In the genomic region with DNA sequence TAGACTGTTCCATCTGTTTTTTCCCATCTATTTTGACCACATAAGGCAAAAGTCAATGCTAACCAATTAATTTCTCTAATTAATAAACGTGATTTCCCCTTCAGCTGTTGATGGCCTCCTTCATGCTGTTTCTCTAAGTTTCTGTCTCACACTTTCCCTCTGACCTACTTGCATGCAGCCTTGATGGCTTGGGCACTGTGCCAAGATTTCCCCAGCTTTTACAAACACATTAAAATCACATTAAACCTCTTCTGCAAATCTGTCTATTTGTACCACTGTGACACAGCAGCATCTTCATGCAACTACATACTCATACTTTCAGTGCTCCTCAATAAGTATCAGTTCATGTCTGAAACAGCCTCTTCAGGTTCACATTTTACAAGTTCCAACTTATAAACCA, we compare ENCODE assay signal across 11 mouse cellular contexts.
DNase-seq lines count a peak whose midpoint lies in the region; ATAC-seq lines count a peak whose summit lies in the region.
"Had no signal": no experiment of that assay in that cellular context is flagged by ENCODE, and none has a peak within 500 bp of the region (broad histone marks: within the 10 kb centered on the region; RNA-seq: fewer than 3 reads in every experiment).

No protein-coding gene starts in this region.

- no peaks in the 10 kb centered on the region for H3K9me3 ChIP-seq in hindbrain, embryonic 13.5 days
- no peaks in the 10 kb centered on the region for H3K9me3 ChIP-seq in hindbrain, embryonic 11.5 days (ENCODE audit: control insufficient read depth, low read length)
- no peaks in the 10 kb centered on the region for H3K9me3 ChIP-seq in intestine, embryonic 15.5 days

- WGBS in hindbrain, embryonic 13.5 days = 65% methylated on average over 1 of the region's 1 CpGs
- 81% methylated on average over 1 of the region's 1 CpGs for WGBS in hindbrain, embryonic 11.5 days
- WGBS in intestine, embryonic 15.5 days = 54% methylated on average over 1 of the region's 1 CpGs

- ATAC-seq in hindbrain, embryonic 13.5 days (ENCODE audit: low FRiP score) = 0 out of 2 replicates have a peak, but pooled peaks have one; percentile 32
- no peak for ATAC-seq in hindbrain, embryonic 11.5 days (ENCODE audit: low FRiP score)
- no peak for ATAC-seq in intestine, embryonic 15.5 days
- ATAC-seq: midbrain, embryonic 16.5 days; Patski had no signal

- DNase-seq in hindbrain, embryonic 11.5 days (ENCODE audit: low spot score) = no peak
- DNase-seq in lung, postnatal 4 days = peak; percentile 6 to 21
- no peak for DNase-seq in lung, adult 18-20 months
- DNase-seq in adrenal gland, adult 18-20 months (ENCODE audit: low spot score in 2 of 2) = peak; percentile 20
- DNase-seq in adrenal gland, postnatal 25 days = peak; percentile 43
- no peak for DNase-seq in Muller cell, postnatal 12 days (ENCODE audit: inconsistent ontology term)

- H3K4me2 ChIP-seq in hindbrain, embryonic 13.5 days = no peak overlapping the region
- no peak overlapping the region for H3K4me2 ChIP-seq in hindbrain, embryonic 11.5 days (replicated peaks; ENCODE audit: low read depth, low read length)
- no peak overlapping the region for H3K4me2 ChIP-seq in intestine, embryonic 15.5 days (replicated peaks)

- H3K27me3 ChIP-seq in hindbrain, embryonic 13.5 days = no peaks in the 10 kb centered on the region
- no peaks in the 10 kb centered on the region for H3K27me3 ChIP-seq in hindbrain, embryonic 11.5 days (ENCODE audit: control insufficient read depth, insufficient read depth, low read length)
- H3K27me3 ChIP-seq in intestine, embryonic 15.5 days (replicated peaks) = no peaks in the 10 kb centered on the region
- H3K27me3 ChIP-seq: Patski had no signal

- no peaks in the 10 kb centered on the region for H3K36me3 ChIP-seq in hindbrain, embryonic 13.5 days
- H3K36me3 ChIP-seq in hindbrain, embryonic 11.5 days (ENCODE audit: control insufficient read depth, insufficient read depth, low read length) = no peaks in the 10 kb centered on the region
- H3K36me3 ChIP-seq in intestine, embryonic 15.5 days = no peaks in the 10 kb centered on the region

- 0 out of 2 replicates have a peak, but pooled peaks cover 2% of the 10 kb centered on the region for H3K4me1 ChIP-seq in hindbrain, embryonic 13.5 days (replicated peaks)
- H3K4me1 ChIP-seq in hindbrain, embryonic 11.5 days (replicated peaks; ENCODE audit: control insufficient read depth, insufficient read depth, low read length) = no peaks in the 10 kb centered on the region
- H3K4me1 ChIP-seq in intestine, embryonic 15.5 days (replicated peaks) = no peaks in the 10 kb centered on the region

- no peak overlapping the region for H3K27ac ChIP-seq in hindbrain, embryonic 13.5 days
- H3K27ac ChIP-seq in hindbrain, embryonic 11.5 days (ENCODE audit: low read depth, low read length) = no peak overlapping the region
- no peak overlapping the region for H3K27ac ChIP-seq in intestine, embryonic 15.5 days

- no peak overlapping the region for H3K9ac ChIP-seq in hindbrain, embryonic 13.5 days
- no peak overlapping the region for H3K9ac ChIP-seq in hindbrain, embryonic 11.5 days (ENCODE audit: low read depth, low read length)
- no peak overlapping the region for H3K9ac ChIP-seq in intestine, embryonic 15.5 days

- no peak overlapping the region for H3K4me3 ChIP-seq in hindbrain, embryonic 13.5 days
- H3K4me3 ChIP-seq in hindbrain, embryonic 11.5 days (ENCODE audit: low read depth, low read length) = no peak overlapping the region
- H3K4me3 ChIP-seq in intestine, embryonic 15.5 days (replicated peaks) = no peak overlapping the region
- H3K4me3 ChIP-seq: erythroblast, embryonic 14.5 days had no signal

Comparison
In these comparisons a context has a peak if more than half of its experiments do, and no peak if none do; other contexts are left out.
1. DNase-seq: peak in lung, postnatal 4 days (2 of 2), adrenal gland, adult 18-20 months (2 of 2) and adrenal gland, postnatal 25 days (single experiment); none in hindbrain, embryonic 11.5 days (single experiment), lung, adult 18-20 months (0 of 2) and Muller cell, postnatal 12 days (single experiment).